Comparison of ENCODE assay signal across 22 mouse cellular contexts in genomic region chr13:37240048-37240447, GRCm38 (mm10).
DNase-seq lines count a peak whose midpoint lies in the region; ATAC-seq and TF ChIP-seq lines count a peak whose summit lies in the region.
"Had no signal": no experiment of that assay in that cellular context is flagged by ENCODE, and none has a peak within 500 bp of the region (broad histone marks: within the 10 kb centered on the region; RNA-seq: fewer than 3 reads in every experiment).

No protein-coding gene starts in this region.

- no peak for ATAC-seq in cerebellum, adult (ENCODE audit: insufficient number of reproducible peaks, low FRiP score, low TSS enrichment)
- ATAC-seq in frontal cortex, adult (ENCODE audit: low TSS enrichment) = peak; percentile 44; the same call in 1 of the 2 replicates
- ATAC-seq in forebrain, postnatal 0 days = peak; percentile 90
- ATAC-seq: hindbrain, embryonic 16.5 days had no signal

- H3K4me1 ChIP-seq in forebrain, postnatal 0 days (ENCODE audit: insufficient read depth) = no peaks in the 10 kb centered on the region
- H3K4me1 ChIP-seq: embryonic facial prominence, embryonic 12.5 days; heart, embryonic 15.5 days; kidney, embryonic 15.5 days; limb, embryonic 12.5 days; liver, embryonic 15.5 days had no signal

- H3K36me3 ChIP-seq in forebrain, postnatal 0 days (ENCODE audit: insufficient read depth) = no peaks in the 10 kb centered on the region
- H3K36me3 ChIP-seq: embryonic facial prominence, embryonic 12.5 days; heart, embryonic 15.5 days; kidney, embryonic 15.5 days; limb, embryonic 12.5 days; liver, embryonic 15.5 days had no signal

- WGBS in forebrain, postnatal 0 days = 67% methylated on average over 5 of the region's 5 CpGs

- H3K4me3 ChIP-seq in forebrain, postnatal 0 days (ENCODE audit: low read depth, low read length) = no peak overlapping the region
- H3K4me3 ChIP-seq: embryonic facial prominence, embryonic 12.5 days; heart, embryonic 15.5 days; kidney, embryonic 15.5 days; limb, embryonic 12.5 days; liver, embryonic 15.5 days had no signal

- no peak overlapping the region for H3K4me2 ChIP-seq in forebrain, postnatal 0 days (ENCODE audit: low read depth)
- H3K4me2 ChIP-seq: embryonic facial prominence, embryonic 12.5 days; heart, embryonic 15.5 days; kidney, embryonic 15.5 days; limb, embryonic 12.5 days; liver, embryonic 15.5 days; lung, embryonic 14.5 days had no signal

- no peak overlapping the region for H3K9ac ChIP-seq in forebrain, postnatal 0 days
- H3K9ac ChIP-seq: embryonic facial prominence, embryonic 12.5 days; heart, embryonic 15.5 days; kidney, embryonic 15.5 days; limb, embryonic 12.5 days; liver, embryonic 15.5 days; lung, embryonic 14.5 days had no signal

- TF ChIP-seq CTCF in forebrain, postnatal 0 days (IDR thresholded peaks at IDR 0.05; ENCODE audit: low read depth) = no peak

- no peak overlapping the region for H3K27ac ChIP-seq in forebrain, postnatal 0 days (ENCODE audit: low read depth, low read length)
- H3K27ac ChIP-seq: embryonic facial prominence, embryonic 12.5 days; heart, embryonic 15.5 days; kidney, embryonic 15.5 days; limb, embryonic 12.5 days; liver, embryonic 15.5 days had no signal

- no peaks in the 10 kb centered on the region for H3K27me3 ChIP-seq in forebrain, postnatal 0 days (ENCODE audit: insufficient read depth, low read length)
- H3K27me3 ChIP-seq: embryonic facial prominence, embryonic 12.5 days; heart, embryonic 15.5 days; kidney, embryonic 15.5 days; limb, embryonic 12.5 days; liver, embryonic 15.5 days had no signal

- peak; percentile 28 to 41 for DNase-seq in cerebellum, postnatal 25 days
- no peak for DNase-seq in frontal cortex, postnatal 36 days (ENCODE audit: low spot score in 2 of 2)
- DNase-seq in right cerebral cortex, postnatal 10 days (ENCODE audit: low spot score in 2 of 2) = peak; percentile 28 to 36
- DNase-seq in right cerebral cortex, postnatal 14 days = no peak
- DNase-seq in forebrain, postnatal 0 days = peak; percentile 63
- no peak for DNase-seq in embryo, embryonic 9.5 days (ENCODE audit: extremely low spot score)
- DNase-seq: adrenal gland, postnatal 25 days; B cell, adult 2 months; gastrocnemius, postnatal 14 days; kidney, adult 18-20 months; kidney, postnatal 25 days; lung, embryonic 14.5 days; lung, postnatal 14 days; midbrain, embryonic 14.5 days had no signal

- H3K9me3 ChIP-seq in forebrain, postnatal 0 days (ENCODE audit: low read length) = no peaks in the 10 kb centered on the region
- H3K9me3 ChIP-seq: embryonic facial prominence, embryonic 12.5 days; heart, embryonic 15.5 days; kidney, embryonic 15.5 days; liver, embryonic 15.5 days had no signal

Comparison
In these comparisons a context has a peak if more than half of its experiments do, and no peak if none do; other contexts are left out.
1. DNase-seq: peak in cerebellum, postnatal 25 days (2 of 2), right cerebral cortex, postnatal 10 days (2 of 2) and forebrain, postnatal 0 days (single experiment); none in frontal cortex, postnatal 36 days (0 of 2), right cerebral cortex, postnatal 14 days (single experiment) and embryo, embryonic 9.5 days (single experiment).